Mouse (Mus musculus) liver, embryonic 14.5 days (tissue): ENCODE results near the gene Papln.

Experiments
- CTCF ChIP-seq: IDR thresholded peaks from 2 replicates; pipeline ENCODE4 v1.5.1; 2016; ENCODE audit warnings: antibody characterized with exemption, low read depth, control low read depth
- EP300 ChIP-seq: IDR thresholded peaks from 2 replicates; pipeline ENCODE4 v1.6.1; 2016; ENCODE audit warnings: antibody characterized with exemption, low read depth

- no peak for TF ChIP-seq CTCF
- TF ChIP-seq EP300, result no peak
Observed at GRCm38 (mm10) chr12:83763311-83764043, at the start of gene Papln.
